Mouse (Mus musculus): Measurements from ENCODE around the gene Olfr589.

DNA sequence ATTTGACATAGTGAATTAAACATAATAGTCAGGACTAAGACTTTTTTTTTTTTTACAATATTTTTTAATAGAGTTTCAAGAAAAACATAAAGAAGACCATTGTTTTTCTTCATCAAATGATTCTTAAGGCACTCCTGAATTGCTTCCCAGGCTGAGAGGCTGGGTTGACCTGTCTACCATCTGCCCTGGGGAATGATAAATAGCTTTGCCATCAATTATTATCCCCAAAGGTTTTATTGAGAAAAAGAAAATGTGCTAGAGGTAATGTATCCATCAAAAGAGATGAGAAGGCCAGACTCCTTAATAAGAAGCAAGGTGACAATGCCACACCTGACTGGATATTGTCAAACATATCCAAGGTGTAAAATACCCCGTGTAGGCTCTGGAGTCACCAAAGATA lies 15.6 kb downstream of the Olfr589 start, which contains the start of gene Olfr588-ps1:
- TF ChIP-seq POLR2A (IDR thresholded peaks at IDR 0.05; ENCODE audit: borderline replicate concordance, low read depth, low read length) (no peak), CTCF (IDR thresholded peaks at IDR 0.05; ENCODE audit: low read depth, low read length) (no peak)

Measured in bone marrow macrophage, adult 2 months (primary cell).